Comparison of ENCODE assay signal across 8 mouse cellular contexts in the genomic region with DNA sequence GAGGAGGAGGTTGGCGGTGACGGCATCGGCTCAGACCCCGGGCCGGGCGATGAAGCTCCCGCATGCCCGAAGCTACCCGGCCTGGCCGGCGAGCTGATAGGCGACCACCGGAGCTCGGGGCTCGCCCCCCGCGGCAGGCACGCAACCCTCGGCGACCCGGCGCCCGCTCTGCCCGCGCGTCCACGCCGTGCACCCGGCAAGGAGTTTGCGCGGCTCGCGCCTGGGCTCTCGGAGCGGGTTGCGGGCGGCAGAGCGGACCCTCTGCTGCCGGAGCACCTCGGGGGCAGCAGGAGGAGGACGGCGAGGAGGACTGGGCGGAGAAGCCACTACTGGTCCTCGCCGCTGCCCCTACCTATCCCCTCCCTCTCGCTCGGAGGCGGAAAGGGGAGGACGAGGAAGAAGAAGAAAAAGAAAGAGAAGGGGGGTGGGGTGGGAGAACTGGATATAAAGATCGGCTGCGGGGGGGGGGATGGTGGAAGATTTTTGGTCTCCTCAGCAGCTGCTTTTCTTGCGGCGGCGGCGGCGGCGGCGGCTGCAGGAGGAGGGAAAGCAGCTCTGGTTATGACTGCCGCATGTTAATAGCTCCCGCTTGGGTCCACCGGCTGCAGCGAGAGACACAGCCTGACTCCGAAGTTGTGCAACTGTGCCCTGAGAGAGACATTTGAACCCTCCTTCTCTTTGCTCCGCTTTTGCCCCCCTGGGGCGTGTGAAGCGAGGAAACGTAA. TPM values are rescaled to one million over a fixed set of nuclear protein-coding genes. Genes with fewer than 3 reads are reported as not detected.
DNase-seq lines count a peak whose midpoint lies in the region; ATAC-seq lines count a peak whose summit lies in the region.

No protein-coding gene starts in this region.

- peak overlapping the region; percentile 87 for H3K9ac ChIP-seq in embryonic facial prominence, embryonic 13.5 days
- H3K9ac ChIP-seq in heart, embryonic 12.5 days, result peak overlapping the region; percentile 79
- H3K9ac ChIP-seq in liver, embryonic 12.5 days, result no peak overlapping the region

- H3K4me2 ChIP-seq in embryonic facial prominence, embryonic 13.5 days, result peak overlapping the region; percentile 94
- H3K4me2 ChIP-seq in heart, embryonic 12.5 days, result peak overlapping the region; percentile 97
- peak overlapping the region; percentile 73 for H3K4me2 ChIP-seq in liver, embryonic 12.5 days

- H3K9me3 ChIP-seq in embryonic facial prominence, embryonic 13.5 days, result no peaks in the 10 kb centered on the region
- no peaks in the 10 kb centered on the region for H3K9me3 ChIP-seq in heart, embryonic 12.5 days (replicated peaks)
- H3K9me3 ChIP-seq in liver, embryonic 12.5 days (replicated peaks), result no peaks in the 10 kb centered on the region

- DNase-seq in thymus, postnatal 4 days, result peak; percentile 15
- DNase-seq in thymus, adult 18-20 months, result no peak
- DNase-seq in kidney, postnatal 10 days, result peak; percentile 74
- DNase-seq in neural tube, embryonic 10.5 days (ENCODE audit: extremely low spot score, low spot score), result peak; percentile 86
- peak; percentile 21 for DNase-seq in urinary bladder, postnatal 25 days (ENCODE audit: low spot score)

- H3K27me3 ChIP-seq in embryonic facial prominence, embryonic 13.5 days, result no peaks in the 10 kb centered on the region
- peaks cover 6% of the 10 kb centered on the region; the same call in 1 of the 2 replicates for H3K27me3 ChIP-seq in heart, embryonic 12.5 days (replicated peaks)
- peaks cover 63% of the 10 kb centered on the region for H3K27me3 ChIP-seq in liver, embryonic 12.5 days (replicated peaks)

- H3K27ac ChIP-seq in embryonic facial prominence, embryonic 13.5 days, result peak overlapping the region; percentile 96
- peak overlapping the region; percentile 71 for H3K27ac ChIP-seq in heart, embryonic 12.5 days (ENCODE audit: poor library complexity, severe bottlenecking)
- H3K27ac ChIP-seq in liver, embryonic 12.5 days, result peak overlapping the region; percentile 62; the same call in 1 of the 2 replicates

- H3K4me3 ChIP-seq in embryonic facial prominence, embryonic 13.5 days, result peak overlapping the region; percentile 75
- H3K4me3 ChIP-seq in heart, embryonic 12.5 days, result peak overlapping the region; percentile 77
- peak overlapping the region; percentile 58 for H3K4me3 ChIP-seq in liver, embryonic 12.5 days

- ATAC-seq in embryonic facial prominence, embryonic 13.5 days (ENCODE audit: insufficient number of reproducible peaks, insufficient read depth, low FRiP score, low TSS enrichment, low read depth), result peak; percentile 28
- ATAC-seq in heart, embryonic 12.5 days (ENCODE audit: insufficient number of reproducible peaks, low FRiP score), result peak; percentile 34; the same call in 1 of the 2 replicates
- no peak for ATAC-seq in liver, embryonic 12.5 days

- peaks cover 24% of the 10 kb centered on the region for H3K4me1 ChIP-seq in embryonic facial prominence, embryonic 13.5 days
- peaks cover 27% of the 10 kb centered on the region for H3K4me1 ChIP-seq in heart, embryonic 12.5 days (replicated peaks)
- H3K4me1 ChIP-seq in liver, embryonic 12.5 days, result no peaks in the 10 kb centered on the region

- no peaks in the 10 kb centered on the region for H3K36me3 ChIP-seq in embryonic facial prominence, embryonic 13.5 days
- no peaks in the 10 kb centered on the region for H3K36me3 ChIP-seq in heart, embryonic 12.5 days
- H3K36me3 ChIP-seq in liver, embryonic 12.5 days, result no peaks in the 10 kb centered on the region

- under 1% methylated on average over 60 of the region's 67 CpGs for WGBS in embryonic facial prominence, embryonic 13.5 days
- WGBS in heart, embryonic 12.5 days, result under 1% methylated on average over 63 of the region's 67 CpGs
- WGBS in liver, embryonic 12.5 days (ENCODE audit: insufficient replicate concordance), result under 1% methylated on average over 57 of the region's 67 CpGs

RNA-seq across cellular contexts. Expression of a gene that starts 0.5 kb away (rescaled TPM):
- 38.2 and 46.0 TPM in 2 replicates for polyA plus RNA-seq in embryonic facial prominence, embryonic 13.5 days (2015; fragmentation: Nextera tagmentation; extraction: Ambion mirVana)
- 9.2 and 13.2 TPM in 2 replicates for polyA plus RNA-seq in heart, embryonic 12.5 days (2016; fragmentation: Nextera tagmentation; extraction: Ambion mirVana)
- 4.1 and 4.5 TPM in 2 replicates for polyA plus RNA-seq in liver, embryonic 12.5 days (2016; fragmentation: Nextera tagmentation; extraction: Ambion mirVana)

Comparison
In these comparisons a context has a peak if more than half of its experiments do, and no peak if none do; other contexts are left out.
1. DNase-seq: peak in thymus, postnatal 4 days (single experiment), kidney, postnatal 10 days (single experiment), neural tube, embryonic 10.5 days (single experiment) and urinary bladder, postnatal 25 days (single experiment); none in thymus, adult 18-20 months (0 of 2).
2. Peak in every context shown above with its lines, with median percentiles within 50 percentile points of each other: H3K27ac ChIP-seq, H3K4me2 ChIP-seq and H3K4me3 ChIP-seq.